Mouse (Mus musculus) liver, embryonic 16.5 days (tissue): Measurements from ENCODE around the gene Zscan22. TPM values are rescaled to one million over a fixed set of nuclear protein-coding genes. Genes with fewer than 3 reads are reported as not detected.
"Not testable (repeated sequence)": the region's sequence is repeated elsewhere in the genome, so short reads cannot be mapped to it uniquely, and the experiment has no call there.

ENCODE experiments used
- ATAC-seq: fragments of 200-750 bp; cut with Nextera tagmentation; 2 replicates; pipeline ENCODE4 v1.8.0; 2017; ENCODE audit warnings: low read depth, mild to moderate bottlenecking, moderate number of reproducible peaks, moderate library complexity
- H3K27ac ChIP-seq: fragments of 300-500 bp; sonication (generic); 2 replicates; pipeline ENCODE4 v1.5.1; 2014; ENCODE audit warnings: mild to moderate bottlenecking, low read length
- H3K27me3 ChIP-seq: fragments of 300-500 bp; sonication (generic); 2 replicates; pipeline ENCODE4 v1.6.1; 2014; ENCODE audit warnings: low read depth, low read length, mixed read lengths; ENCODE audit not compliant: control insufficient read depth, insufficient read depth
- H3K36me3 ChIP-seq: fragments of 300-500 bp; sonication (generic); 2 replicates; pipeline ENCODE4 v1.6.1; 2014; ENCODE audit warnings: mild to moderate bottlenecking; ENCODE audit not compliant: control insufficient read depth, insufficient read depth
- H3K4me1 ChIP-seq: fragments of 300-500 bp; sonication (generic); 2 replicates; pipeline ENCODE4 v1.6.1; 2014; ENCODE audit warnings: low read depth, low read length, mixed read lengths; ENCODE audit not compliant: control insufficient read depth
- H3K4me2 ChIP-seq: fragments of 300-500 bp; sonication (generic); 2 replicates; pipeline ENCODE4 v1.6.1; 2014; ENCODE audit warnings: low read depth, low read length, mixed read lengths
- H3K4me3 ChIP-seq: fragments of 300-500 bp; sonication (generic); 2 replicates; pipeline ENCODE4 v1.5.1; 2014; ENCODE audit warnings: low read depth, mild to moderate bottlenecking, low read length
- H3K9ac ChIP-seq: fragments of 300-500 bp; sonication (generic); 2 replicates; pipeline ENCODE4 v1.6.1; 2014; ENCODE audit warnings: low read depth, low read length
- H3K9me3 ChIP-seq: fragments of 300-500 bp; sonication (generic); replicated peaks from 2 replicates; pipeline ENCODE4 v1.6.1; 2016; ENCODE audit warnings: low read length; ENCODE audit not compliant: control insufficient read depth
- WGBS: fragments of 180-500 bp; shearing (Covaris S2); extraction: QIAGEN DNeasy Blood & Tissue Kit; methylation state at CpG from one replicate; pipeline ENCODE4 v1.1.7; 2014; ENCODE audit not compliant: insufficient replicate concordance; 5-methylcytosine and 5-hydroxymethylcytosine counted together
- polyA plus RNA-seq: library from polyadenylated mRNA; unstranded; fragments of >200 nt; fragmentation: Nextera tagmentation; extraction: Ambion mirVana; gene quantifications from 2 replicates; pipeline ENCODE4 v1.2.1, GENCODE M21; 2015

The Zscan22 gene
- polyA plus RNA-seq, 1 experiment from 2014 or later: 3.9 TPM

GRCm38 (mm10) chr7:12921705-12922465 is 24.3 kb downstream of the Zscan22 start, which contains the start of gene Rps5:
Gene Rps5, plus strand, starts transcription at chr7:12922290.
- Histone ChIP-seq H3K9ac (peak within 1 kb of the TSS; percentile 82), H3K4me1 (peaks cover 20% of the 10 kb centered on the region), H3K27ac (peak within 1 kb of the TSS; percentile 86), H3K36me3 (peaks cover 35% of the 10 kb centered on the region), H3K4me3 (peak within 1 kb of the TSS; percentile 95), H3K9me3 (no peaks in the 10 kb centered on the region), H3K4me2 (peak within 1 kb of the TSS; percentile 91), H3K27me3 (no peaks in the 10 kb centered on the region)
- ATAC-seq: peak; percentile 97
- WGBS: under 1% methylated on average over 55 of the region's 55 CpGs

GRCm38 (mm10) chr7:12922729-12923128 is 25.1 kb downstream of the Zscan22 start:
- H3K36me3 ChIP-seq: peaks cover 35% of the 10 kb centered on the region
- H3K4me2 ChIP-seq: peak overlapping the region; percentile 81
- WGBS: under 1% methylated on average over 8 of the region's 8 CpGs
- peaks cover 1% of the 10 kb centered on the region; the same call in 1 of the 2 replicates for H3K27me3 ChIP-seq
- ATAC-seq: no peak
- H3K9ac ChIP-seq: peak overlapping the region; percentile 82
- H3K4me3 ChIP-seq: peak overlapping the region; percentile 95
- H3K4me1 ChIP-seq: peaks cover 20% of the 10 kb centered on the region
- no peaks in the 10 kb centered on the region for H3K9me3 ChIP-seq
- peak overlapping the region; percentile 63 for H3K27ac ChIP-seq

- no peak overlapping the region for H3K4me3 ChIP-seq
- no peaks in the 10 kb centered on the region for H3K9me3 ChIP-seq
- no peak overlapping the region for H3K4me2 ChIP-seq
- H3K4me1 ChIP-seq: peaks cover 19% of the 10 kb centered on the region
- ATAC-seq: no peak
- peaks cover 35% of the 10 kb centered on the region for H3K36me3 ChIP-seq
- 77% methylated on average over 7 of the region's 7 CpGs for WGBS
- H3K27me3 ChIP-seq: peaks cover 10% of the 10 kb centered on the region
- H3K27ac ChIP-seq: no peak overlapping the region
- H3K9ac ChIP-seq: no peak overlapping the region
Measured at GRCm38 (mm10) chr7:12926316-12926715, 28.7 kb downstream of the Zscan22 start.

- Histone ChIP-seq H3K4me1 (peaks cover 18% of the 10 kb centered on the region), H3K36me3 (peaks cover 35% of the 10 kb centered on the region), H3K9ac (no peak within 1 kb of the TSS), H3K4me2 (peak within 1 kb of the TSS; percentile 54), H3K9me3 (no peaks in the 10 kb centered on the region), H3K27ac (no peak within 1 kb of the TSS), H3K4me3 (peak within 1 kb of the TSS; percentile 36), H3K27me3 (peaks cover 10% of the 10 kb centered on the region)
- WGBS: 29% methylated on average over 8 of the region's 8 CpGs
- ATAC-seq: no peak
Measured at GRCm38 (mm10) chr7:12927191-12927680, 29.6 kb downstream of the Zscan22 start, which contains the start of gene Rnf225. Gene Rnf225, plus strand, starts transcription at chr7:12927416.

GRCm38 (mm10) chr7:12927693-12928589 is 30.3 kb downstream of the Zscan22 start:
- WGBS: 6% methylated on average over 62 of the region's 65 CpGs
- Histone ChIP-seq H3K4me1 (peaks cover 15% of the 10 kb centered on the region), H3K9me3 (no peaks in the 10 kb centered on the region), H3K4me2 (peak overlapping the region; percentile 54), H3K27ac (no peak overlapping the region), H3K27me3 (peaks cover 10% of the 10 kb centered on the region), H3K4me3 (peak overlapping the region; percentile 36), H3K9ac (no peak overlapping the region), H3K36me3 (peaks cover 35% of the 10 kb centered on the region)
- peak; percentile 40 for ATAC-seq

- Histone ChIP-seq H3K9me3 (no peaks in the 10 kb centered on the region; the same call in 1 of the 2 replicates), H3K36me3 (no peaks in the 10 kb centered on the region), H3K27ac (no peak overlapping the region), H3K4me1 (no peaks in the 10 kb centered on the region), H3K4me3 (no peak overlapping the region), H3K4me2 (no peak overlapping the region), H3K9ac (no peak overlapping the region), H3K27me3 (no peaks in the 10 kb centered on the region)
- 66% methylated on average over 4 of the region's 4 CpGs for WGBS
- no peak for ATAC-seq
Measured at GRCm38 (mm10) chr7:12933615-12934140, 36.1 kb downstream of the Zscan22 start.

GRCm38 (mm10) chr7:12934808-12935207 is 37.2 kb downstream of the Zscan22 start:
- no peak overlapping the region for H3K4me3 ChIP-seq
- H3K4me2 ChIP-seq: no peak overlapping the region
- no peaks in the 10 kb centered on the region for H3K27me3 ChIP-seq
- H3K27ac ChIP-seq: no peak overlapping the region
- no peak overlapping the region for H3K9ac ChIP-seq
- no peak for ATAC-seq
- WGBS: 24% methylated on average over 3 of the region's 3 CpGs
- H3K36me3 ChIP-seq: no peaks in the 10 kb centered on the region
- no peaks in the 10 kb centered on the region; the same call in 1 of the 2 replicates for H3K9me3 ChIP-seq
- H3K4me1 ChIP-seq: no peaks in the 10 kb centered on the region

- not testable (repeated sequence) for H3K27ac ChIP-seq, H3K9me3 ChIP-seq, H3K36me3 ChIP-seq, H3K4me2 ChIP-seq, H3K9ac ChIP-seq, H3K27me3 ChIP-seq, H3K4me3 ChIP-seq, ATAC-seq, H3K4me1 ChIP-seq
- 58% methylated on average over 3 of the region's 4 CpGs for WGBS
Measured at GRCm38 (mm10) chr7:12937254-12937803, 39.7 kb downstream of the Zscan22 start.
